Comparison of ENCODE assay signal across 14 mouse cellular contexts in genomic region chr7:126183583-126183982, GRCm38 (mm10).
"Had no signal": no experiment of that assay in that cellular context is flagged by ENCODE, and none has a peak within 500 bp of the region (broad histone marks: within the 10 kb centered on the region; RNA-seq: fewer than 3 reads in every experiment).

No protein-coding gene starts in this region.

- H3K9ac ChIP-seq: limb, embryonic 12.5 days; lung, embryonic 15.5 days; midbrain, embryonic 12.5 days had no signal

- H3K9me3 ChIP-seq: limb, embryonic 12.5 days; lung, embryonic 15.5 days; midbrain, embryonic 12.5 days had no signal

- DNase-seq: kidney, adult 8-10 months; kidney, postnatal 36 days; layer of hippocampus, adult 9-11 months; layer of hippocampus, postnatal 36 days; lung, postnatal 14 days; right cerebral cortex, postnatal 25 days; thymus, adult 18-20 months; thymus, postnatal 14 days had no signal

- H3K4me3 ChIP-seq: limb, embryonic 12.5 days; lung, embryonic 15.5 days; midbrain, embryonic 12.5 days had no signal

- H3K27me3 ChIP-seq: limb, embryonic 12.5 days; lung, embryonic 15.5 days; midbrain, embryonic 12.5 days had no signal

- H3K4me2 ChIP-seq: limb, embryonic 12.5 days; lung, embryonic 15.5 days; midbrain, embryonic 12.5 days had no signal

- H3K27ac ChIP-seq: kidney, postnatal 0 days; lung, embryonic 15.5 days; macrophage; midbrain, embryonic 12.5 days had no signal

- H3K36me3 ChIP-seq: limb, embryonic 12.5 days; lung, embryonic 15.5 days; midbrain, embryonic 12.5 days had no signal

- ATAC-seq: intestine, postnatal 0 days had no signal
